Mouse (Mus musculus) embryonic stem cell, embryonic (primary cell): ENCODE data around the gene Gsdma3.

Experiments
- CTCF ChIA-PET, 4 experiments: fragments of 300-600 bp in 2 of 4; fragments of 350-600 bp in 2 of 4; sonication (Branson Sonifier 250); formaldehyde crosslinking; loops; one replicate each; lab custom pipeline; 2022; ENCODE audit warnings: inconsistent platforms in 2 of 4; lab: Charles Lee
- POLR2A ChIA-PET, 4 experiments: fragments of 300-600 bp in 2 of 4; fragments of 350-600 bp in 2 of 4; sonication (Branson Sonifier 250); formaldehyde crosslinking; loops; one replicate each; lab custom pipeline; 2022; ENCODE audit warnings: antibody characterized with exemption in 4 of 4, inconsistent platforms in 1 of 4; lab: Charles Lee

Gene Gsdma3

GRCm38 (mm10) chr11:98675829-98676363 is 49.7 kb downstream of the Gsdma3 start:
- ChIA-PET POLR2A (interaction anchor here in 3 of 4 experiments (0.6 to 1.1 kb wide), 5 partner anchors 15 to 106 kb away, joined by 3 read pairs; no protein-coding TSS in a partner anchor), CTCF (interaction anchor here in 3 of 4 experiments (0.7 to 3.7 kb wide), 7 partner anchors 11 to 111 kb away, joined by 3 to 22 read pairs (median 4); partner anchors contain the start of gene Gsdma (in 1 of the 3))

GRCm38 (mm10) chr11:98680023-98680422 is 53.9 kb downstream of the Gsdma3 start:
- CTCF ChIA-PET = interaction anchor here in 3 of 4 experiments (0.6 to 1.0 kb wide), 8 partner anchors 12 to 166 kb away, joined by 3 to 5 read pairs (median 3); no protein-coding TSS in a partner anchor
- POLR2A ChIA-PET = interaction anchor here in 3 of 4 experiments (0.5 to 3.2 kb wide), 17 partner anchors 8 to 1718 kb away, joined by 3 to 16 read pairs (median 4); partner anchors contain the start of genes Gsdma (in 1 of the 3), Jup (in 1 of the 3), Nr1d1 (in 1 of the 3) and Stard3 (in 1 of the 3)

GRCm38 (mm10) chr11:98680595-98680994 is 54.4 kb downstream of the Gsdma3 start:
- ChIA-PET POLR2A (interaction anchor here (0.6 to 3.2 kb wide), 35 partner anchors 9 to 1717 kb away, joined by 3 to 32 read pairs (median 4); partner anchors contain the start of genes Gsdma (in 1 of the 4), Jup (in 1 of the 4), Nr1d1 (in 1 of the 4) and Stard3 (in 1 of the 4)), CTCF (interaction anchor here in 3 of 4 experiments (0.6 to 2.4 kb wide), 19 partner anchors 8 to 706 kb away, joined by 3 to 22 read pairs (median 4); partner anchors contain the start of genes Ormdl3 (in 2 of the 3) and Nr1d1 (in 1 of the 3))

- POLR2A ChIA-PET = interaction anchor here (0.6 to 3.2 kb wide), 39 partner anchors 9 to 492 kb away, joined by 3 to 32 read pairs (median 5); partner anchors contain the start of genes Cdc6 (in 2 of the 4), Gsdma (in 2 of the 4), Csf3 (in 1 of the 4) and Nr1d1 (in 1 of the 4)
- CTCF ChIA-PET = interaction anchor here (0.6 to 2.4 kb wide), 22 partner anchors 9 to 706 kb away, joined by 3 to 22 read pairs (median 4); partner anchors contain the start of genes Ormdl3 (in 2 of the 4) and Nr1d1 (in 1 of the 4)
Measured at GRCm38 (mm10) chr11:98681186-98681585, 55.0 kb downstream of the Gsdma3 start.

- POLR2A ChIA-PET = interaction anchor here (0.6 to 3.2 kb wide), 79 partner anchors 9 to 1638 kb away, joined by 3 to 32 read pairs (median 4); partner anchors contain the start of genes Ormdl3 (in 3 of the 4), Cdc6 (in 2 of the 4), Csf3 (in 2 of the 4) and Gsdma (in 2 of the 4)
- CTCF ChIA-PET = interaction anchor here (0.6 to 2.4 kb wide), 43 partner anchors 9 to 1371 kb away, joined by 3 to 22 read pairs (median 4); partner anchors contain the start of genes Gsdma (in 1 of the 4), Mien1 (in 1 of the 4), Msl1 (in 1 of the 4) and Ormdl3 (in 1 of the 4)
Measured at GRCm38 (mm10) chr11:98681786-98682745, 55.9 kb downstream of the Gsdma3 start, which contains the start of gene Psmd3. Gene Psmd3, plus strand, starts transcription at chr11:98682554.

GRCm38 (mm10) chr11:98682811-98683210 is 56.7 kb downstream of the Gsdma3 start:
- POLR2A ChIA-PET = interaction anchor here (0.6 to 3.2 kb wide), 47 partner anchors 8 to 1637 kb away, joined by 3 to 32 read pairs (median 5); partner anchors contain the start of genes Msl1 (in 2 of the 4), Nr1d1 (in 2 of the 4), Ormdl3 (in 2 of the 4) and Csf3 (in 1 of the 4)
- CTCF ChIA-PET = interaction anchor here (0.7 to 2.4 kb wide), 19 partner anchors 8 to 147 kb away, joined by 3 to 14 read pairs (median 4); partner anchors contain the start of gene Ormdl3 (in 1 of the 4)

- CTCF ChIA-PET = interaction anchor here in 1 of 4 experiments (0.6 kb wide), 1 partner anchor 140 kb away, joined by 3 read pairs; no protein-coding TSS in a partner anchor
- POLR2A ChIA-PET = interaction anchor here in 2 of 4 experiments (0.5 to 1.6 kb wide), 3 partner anchors 10 to 277 kb away, joined by 3 to 4 read pairs (median 4); no protein-coding TSS in a partner anchor
Measured at GRCm38 (mm10) chr11:98685642-98686041, 59.5 kb downstream of the Gsdma3 start.

- POLR2A ChIA-PET = no interaction called here
Measured at GRCm38 (mm10) chr11:98686976-98687375, 60.8 kb downstream of the Gsdma3 start.

More at GRCm38 (mm10) chr11:98686976-98687375, 60.8 kb downstream of the Gsdma3 start:
- CTCF ChIA-PET = interaction anchor here in 1 of 4 experiments (0.5 kb wide), 1 partner anchor 76 kb away, joined by 3 read pairs; no protein-coding TSS in a partner anchor
